Mouse (Mus musculus) frontal cortex, postnatal 36 days (tissue): ENCODE measurements around the gene Mast1.

ENCODE experiments used
- DNase-seq, 2 experiments: peaks; one replicate each; pipeline ENCODE4 v3.0.0; 2022; ENCODE audit warnings: low spot score in 2 of 2

The Mast1 gene

GRCm38 (mm10) chr8:84973803-84974542 lies 36.8 kb upstream of the Mast1 start:
- DNase-seq: no peak

- no peak for DNase-seq
Measured at GRCm38 (mm10) chr8:84973079-84973478, 35.9 kb upstream of the Mast1 start.

- DNase-seq: no peak
Measured at GRCm38 (mm10) chr8:84970913-84971312, 33.8 kb upstream of the Mast1 start.

GRCm38 (mm10) chr8:84970135-84970790 lies 33.1 kb upstream of the Mast1 start:
- no peak for DNase-seq

GRCm38 (mm10) chr8:84969241-84970134 lies 32.3 kb upstream of the Mast1 start, which contains the start of the genes Gm49661, Prdx2 and Rnaseh2a:
TSS of gene Gm49661 (minus strand) at chr8:84969433.
TSS of gene Prdx2 (plus strand) at chr8:84969587.
TSS of gene Rnaseh2a (minus strand) at chr8:84969767.
- peak; percentile 75 for DNase-seq

- no peak for DNase-seq
Measured at GRCm38 (mm10) chr8:84968650-84969049, 31.5 kb upstream of the Mast1 start.

GRCm38 (mm10) chr8:84967532-84968304 lies 30.6 kb upstream of the Mast1 start:
- DNase-seq: no peak

GRCm38 (mm10) chr8:84966603-84967002 lies 29.4 kb upstream of the Mast1 start:
- DNase-seq: no peak

- peak; percentile 91 to 95 for DNase-seq
Measured at GRCm38 (mm10) chr8:84965731-84966291, 28.7 kb upstream of the Mast1 start.

GRCm38 (mm10) chr8:84963952-84964351 lies 26.8 kb upstream of the Mast1 start:
- DNase-seq: no peak

- no peak for DNase-seq
Measured at GRCm38 (mm10) chr8:84959811-84960210, 22.7 kb upstream of the Mast1 start.

- DNase-seq: peak; percentile 61 to 85
Measured at GRCm38 (mm10) chr8:84956768-84957167, 19.6 kb upstream of the Mast1 start.

- DNase-seq: no peak
Measured at GRCm38 (mm10) chr8:84952612-84953255, 15.6 kb upstream of the Mast1 start.

GRCm38 (mm10) chr8:84949753-84950152 lies 12.6 kb upstream of the Mast1 start:
- DNase-seq: no peak

- no peak for DNase-seq
Measured at GRCm38 (mm10) chr8:84947241-84947545, 10.0 kb upstream of the Mast1 start.

- DNase-seq: no peak
Measured at GRCm38 (mm10) chr8:84946528-84947240, 9.5 kb upstream of the Mast1 start, which contains the start of gene Rtbdn. TSS of gene Rtbdn (plus strand) at chr8:84946991.

GRCm38 (mm10) chr8:84945633-84946527 lies 8.7 kb upstream of the Mast1 start:
- peak; percentile 42 to 49 for DNase-seq

- DNase-seq: peak; percentile 80 to 87
Measured at GRCm38 (mm10) chr8:84945235-84945632, 8.1 kb upstream of the Mast1 start.
